14 mouse cellular contexts compared by ENCODE assay signal in the genomic region with DNA sequence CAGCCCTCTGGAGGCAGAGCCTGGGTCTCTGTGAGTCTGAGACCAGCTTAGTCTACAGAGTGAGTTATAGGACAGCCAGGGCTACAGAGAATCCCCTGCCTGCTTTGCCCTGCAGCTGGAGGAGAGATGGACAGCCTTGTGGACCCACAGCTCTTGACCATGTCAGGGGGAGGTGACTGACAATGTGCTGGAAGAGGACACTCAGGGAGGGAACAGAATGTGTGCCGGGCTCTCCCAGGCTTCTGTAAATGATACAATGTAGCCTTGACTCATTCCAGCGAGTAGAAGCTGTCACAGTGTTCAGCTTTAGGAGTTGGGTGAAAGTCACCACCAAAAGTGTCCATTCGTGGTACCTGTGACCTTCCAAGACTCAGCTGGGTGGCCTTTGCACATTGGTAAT.
"Had no signal": no experiment of that assay in that cellular context is flagged by ENCODE, and none has a peak within 500 bp of the region (broad histone marks: within the 10 kb centered on the region; RNA-seq: fewer than 3 reads in every experiment).

No protein-coding gene starts in this region.

- H3K36me3 ChIP-seq: liver, embryonic 12.5 days; midbrain, embryonic 13.5 days; midbrain, embryonic 15.5 days; neural tube, embryonic 12.5 days had no signal

- H3K9me3 ChIP-seq: liver, embryonic 12.5 days; midbrain, embryonic 13.5 days; midbrain, embryonic 15.5 days; neural tube, embryonic 12.5 days had no signal

- H3K27ac ChIP-seq: liver, embryonic 12.5 days; liver, embryonic 14.5 days; midbrain, embryonic 13.5 days; midbrain, embryonic 15.5 days; neural tube, embryonic 12.5 days had no signal

- H3K4me3 ChIP-seq: liver, embryonic 12.5 days; midbrain, embryonic 13.5 days; midbrain, embryonic 15.5 days; neural tube, embryonic 12.5 days had no signal

- DNase-seq: lung, adult 18-20 months; lung, embryonic 14.5 days; lung, postnatal 10 days; right cerebral cortex, postnatal 14 days; right cerebral cortex, postnatal 4 days; spleen, adult 18-20 months; thymus, adult 2 months; thymus, postnatal 25 days; thymus, postnatal 4 days had no signal

- ATAC-seq: liver, embryonic 12.5 days; midbrain, embryonic 13.5 days; midbrain, embryonic 15.5 days had no signal

- H3K27me3 ChIP-seq: midbrain, embryonic 15.5 days; neural tube, embryonic 12.5 days had no signal
